Mouse (Mus musculus) embryonic facial prominence, embryonic 15.5 days (tissue): ENCODE results near the gene Scgb1b11. TPM values are rescaled to one million over a fixed set of nuclear protein-coding genes. Genes with fewer than 3 reads are reported as not detected.
"Not testable (repeated sequence)": the region's sequence is repeated elsewhere in the genome, so short reads cannot be mapped to it uniquely, and the experiment has no call there.

Experiments used
- ATAC-seq: fragments of 200-750 bp; cut with Nextera tagmentation; 2 replicates; pipeline ENCODE4 v1.8.0; 2017; ENCODE audit warnings: low read depth, moderate TSS enrichment; ENCODE audit not compliant: insufficient number of reproducible peaks, low FRiP score, low TSS enrichment
- H3K27ac ChIP-seq: fragments of 300-500 bp; sonication (generic); replicated peaks from 2 replicates; pipeline ENCODE4 v1.5.1; 2015; ENCODE audit warnings: mild to moderate bottlenecking, inconsistent platforms
- H3K27me3 ChIP-seq: fragments of 300-500 bp; sonication (generic); 2 replicates; pipeline ENCODE4 v1.6.1; 2015; ENCODE audit warnings: inconsistent platforms
- H3K36me3 ChIP-seq: fragments of 300-500 bp; sonication (generic); 2 replicates; pipeline ENCODE4 v1.6.1; 2015; ENCODE audit warnings: mild to moderate bottlenecking, inconsistent platforms
- H3K4me1 ChIP-seq: fragments of 300-500 bp; sonication (generic); 2 replicates; pipeline ENCODE4 v1.6.1; 2015; ENCODE audit warnings: inconsistent platforms
- H3K4me2 ChIP-seq: fragments of 300-500 bp; sonication (generic); replicated peaks from 2 replicates; pipeline ENCODE4 v1.6.1; 2015; ENCODE audit warnings: mild to moderate bottlenecking, inconsistent platforms
- H3K4me3 ChIP-seq: fragments of 300-500 bp; sonication (generic); replicated peaks from 2 replicates; pipeline ENCODE4 v1.5.1; 2015; ENCODE audit warnings: mild to moderate bottlenecking, inconsistent platforms
- H3K9ac ChIP-seq: fragments of 300-500 bp; sonication (generic); 2 replicates; pipeline ENCODE4 v1.6.1; 2015; ENCODE audit warnings: inconsistent platforms
- H3K9me3 ChIP-seq: fragments of 300-500 bp; sonication (generic); replicated peaks from 2 replicates; pipeline ENCODE4 v1.6.1; 2016; ENCODE audit warnings: inconsistent platforms
- WGBS: fragments of 180-500 bp; shearing (Covaris S2); methylation state at CpG from one replicate; pipeline ENCODE4 v1.1.7; 2015; 5-methylcytosine and 5-hydroxymethylcytosine counted together
- polyA plus RNA-seq: library from polyadenylated mRNA; unstranded; fragments of >200 nt; fragmentation: Nextera tagmentation; extraction: Ambion mirVana; gene quantifications from 2 replicates; pipeline ENCODE4 v1.2.1, GENCODE M21; 2015

Gene Scgb1b11
- polyA plus RNA-seq: not detected in 2 replicates

DNA sequence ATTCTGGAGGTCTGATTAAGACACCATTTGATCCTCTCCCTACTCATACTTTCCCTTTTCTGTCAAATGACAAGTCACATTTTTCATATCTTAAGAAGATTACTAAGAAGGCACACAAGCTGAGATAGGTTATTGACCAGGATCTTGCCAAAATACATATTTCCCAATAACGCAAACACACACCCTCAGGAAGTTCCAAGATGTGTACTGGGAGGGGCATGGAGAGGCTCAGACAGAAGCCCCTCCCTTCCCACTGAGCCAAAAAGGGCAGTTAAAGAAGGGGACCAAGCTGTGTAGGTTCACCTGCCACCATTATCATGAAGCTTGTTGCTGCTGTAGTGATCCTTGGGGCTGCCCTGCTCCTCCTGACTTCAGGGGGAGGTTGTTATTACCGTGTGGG is at the start of gene Scgb1b11:
Gene Scgb1b11, plus strand, starts transcription at position 301 of the 400 bp plus-strand sequence.
- no CpG with 5 or more reads among the region's 2 CpGs for WGBS
- not testable (repeated sequence) for H3K4me1 ChIP-seq, H3K27me3 ChIP-seq, H3K4me3 ChIP-seq, ATAC-seq, H3K9me3 ChIP-seq, H3K36me3 ChIP-seq, H3K9ac ChIP-seq, H3K27ac ChIP-seq, H3K4me2 ChIP-seq

GRCm38 (mm10) chr7:32211045-32211444 is 11.6 kb upstream of the Scgb1b11 start, which contains the start of gene Scgb2b11:
Gene Scgb2b11, minus strand, starts transcription at chr7:32211145.
- ATAC-seq, H3K4me2 ChIP-seq, H3K4me3 ChIP-seq, H3K27ac ChIP-seq, H3K9me3 ChIP-seq, H3K9ac ChIP-seq, H3K27me3 ChIP-seq, H3K4me1 ChIP-seq, H3K36me3 ChIP-seq: not testable (repeated sequence)
- 78% methylated on average over 2 of the region's 2 CpGs for WGBS

Other genes with a start within 250 kb of the Scgb1b11 start
- not detected in 2 replicates for gene Scgb1b10, start 122.0 kb upstream of the Scgb1b11 start, polyA plus RNA-seq
- not detected in 2 replicates for gene Scgb2b11, start 11.7 kb upstream of the Scgb1b11 start, polyA plus RNA-seq
- gene Scgb2b12, start 104.4 kb downstream of the Scgb1b11 start, polyA plus RNA-seq: not detected in 2 replicates
- not detected in 2 replicates for gene Scgb1b12, start 111.3 kb downstream of the Scgb1b11 start, polyA plus RNA-seq
- gene Scgb1b29, start 218.7 kb downstream of the Scgb1b11 start, polyA plus RNA-seq: not detected in 2 replicates